Mouse (Mus musculus) limb, embryonic 14.5 days (tissue): ENCODE data around the gene Cox7a2l. TPM values are rescaled to one million over a fixed set of nuclear protein-coding genes. Genes with fewer than 3 reads are reported as not detected.
A peak's percentile ranks its signal among the peaks of the same experiment; 100 is the strongest.

Experiments used
- ATAC-seq: fragments of 200-750 bp; cut with Nextera tagmentation; 2 replicates; pipeline ENCODE4 v1.8.0; 2017; ENCODE audit warnings: low read depth, moderate number of reproducible peaks, moderate TSS enrichment; ENCODE audit not compliant: low FRiP score
- DNase-seq: peaks from one replicate; pipeline ENCODE4 v3.0.0-alpha.2; 2015; ENCODE audit warnings: low spot score
- H3K27ac ChIP-seq: fragments of 300-500 bp; sonication (generic); replicated peaks from 2 replicates; pipeline ENCODE4 v1.5.1; 2014; ENCODE audit warnings: low read depth, mild to moderate bottlenecking, low read length, moderate library complexity, mixed read lengths
- H3K27me3 ChIP-seq: fragments of 300-500 bp; sonication (generic); 2 replicates; pipeline ENCODE4 v1.6.1; 2014; ENCODE audit warnings: low read length, mixed read lengths; ENCODE audit not compliant: control insufficient read depth, insufficient read depth
- H3K36me3 ChIP-seq: fragments of 300-500 bp; sonication (generic); 2 replicates; pipeline ENCODE4 v1.6.1; 2014; ENCODE audit warnings: mild to moderate bottlenecking, low read length, moderate library complexity, mixed read lengths; ENCODE audit not compliant: control insufficient read depth, insufficient read depth
- H3K4me1 ChIP-seq: fragments of 300-500 bp; sonication (generic); 2 replicates; pipeline ENCODE4 v1.6.1; 2014; ENCODE audit warnings: antibody characterized with exemption, low read length, mixed read lengths; ENCODE audit not compliant: control insufficient read depth, insufficient read depth
- H3K4me2 ChIP-seq: fragments of 300-500 bp; sonication (generic); replicated peaks from 2 replicates; pipeline ENCODE4 v1.6.1; 2014; ENCODE audit warnings: low read depth, mild to moderate bottlenecking, low read length, moderate library complexity; ENCODE audit not compliant: severe bottlenecking
- H3K4me3 ChIP-seq: fragments of 300-500 bp; sonication (generic); replicated peaks from 2 replicates; pipeline ENCODE4 v1.5.1; 2014; ENCODE audit warnings: low read length
- H3K9ac ChIP-seq: fragments of 300-500 bp; sonication (generic); 2 replicates; pipeline ENCODE4 v1.6.1; 2014; ENCODE audit warnings: mild to moderate bottlenecking, low read depth, low read length, moderate library complexity; ENCODE audit not compliant: severe bottlenecking
- H3K9me3 ChIP-seq: fragments of 300-500 bp; sonication (generic); 2 replicates; pipeline ENCODE4 v1.6.1; 2016; ENCODE audit warnings: low read length; ENCODE audit not compliant: control insufficient read depth
- POLR2A ChIP-seq: fragments of 200-500 bp; IDR thresholded peaks from 2 replicates; pipeline ENCODE4 v1.8.0; 2012; ENCODE audit warnings: inconsistent platforms, mild to moderate bottlenecking, moderate library complexity, borderline replicate concordance; ENCODE audit not compliant: insufficient read depth, insufficient read length; ENCODE audit errors: extremely low read depth
- WGBS: fragments of 180-500 bp; shearing (Covaris S2); extraction: QIAGEN DNeasy Blood & Tissue Kit; methylation state at CpG from one replicate; pipeline ENCODE4 v1.1.7; 2014; 5-methylcytosine and 5-hydroxymethylcytosine counted together
- polyA plus RNA-seq, 2 experiments: library from polyadenylated mRNA; depleted of rRNA in 1 of 2; stranded (reverse) in 1 of 2; unstranded in 1 of 2; fragments of >200 nt; fragmentation: Nextera tagmentation in 1 of 2; extraction: Ambion mirVana in 1 of 2; gene quantifications; 2 replicates each; pipeline versions ENCODE4 v1.2.1 to v1.2.3; 2012 to 2014

Cox7a2l gene
- polyA plus RNA-seq, 2 experiments = 185 to 195 TPM

DNA sequence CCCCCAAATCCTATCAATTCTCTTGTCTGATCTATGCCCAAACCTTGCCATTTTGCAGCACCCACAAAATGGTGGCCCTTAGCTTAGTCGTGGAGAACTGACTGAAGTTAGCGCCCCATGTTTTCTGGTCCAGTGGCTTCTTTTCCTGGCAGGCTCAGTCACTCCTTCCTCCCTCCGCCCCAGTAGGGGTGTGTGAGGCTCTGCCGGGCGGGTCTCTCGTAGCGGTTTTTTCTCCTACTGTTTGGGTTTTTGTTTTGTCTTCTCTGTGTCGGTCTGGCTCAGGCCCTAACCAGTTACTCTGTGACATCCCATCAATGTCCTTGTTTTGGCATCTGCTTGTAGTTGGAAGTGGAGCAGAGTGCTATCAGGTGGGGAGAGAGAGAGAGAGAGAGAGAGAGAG lies 8.5 kb upstream of the Cox7a2l start:
- no peak for DNase-seq
- H3K9me3 ChIP-seq = no peaks in the 10 kb centered on the region
- no peaks in the 10 kb centered on the region for H3K36me3 ChIP-seq
- H3K9ac ChIP-seq = no peak overlapping the region
- 18% methylated on average over 8 of the region's 8 CpGs for WGBS
- H3K4me2 ChIP-seq = no peak overlapping the region
- H3K4me1 ChIP-seq = peaks cover 18% of the 10 kb centered on the region
- H3K27me3 ChIP-seq = no peaks in the 10 kb centered on the region
- no peak overlapping the region for H3K27ac ChIP-seq
- ATAC-seq = no peak
- no peak for TF ChIP-seq POLR2A
- no peak overlapping the region for H3K4me3 ChIP-seq

- Histone ChIP-seq H3K4me1 (peaks cover 18% of the 10 kb centered on the region), H3K4me2 (no peak overlapping the region), H3K27me3 (no peaks in the 10 kb centered on the region), H3K9me3 (no peaks in the 10 kb centered on the region), H3K9ac (no peak overlapping the region), H3K27ac (no peak overlapping the region), H3K36me3 (no peaks in the 10 kb centered on the region), H3K4me3 (no peak overlapping the region)
- DNase-seq (no peak), ATAC-seq (no peak)
- WGBS = 49% methylated on average over 7 of the region's 7 CpGs
- no peak for TF ChIP-seq POLR2A
Observed at GRCm38 (mm10) chr17:83524753-83525152, 7.6 kb upstream of the Cox7a2l start.

- H3K9me3 ChIP-seq = no peaks in the 10 kb centered on the region
- peaks cover 16% of the 10 kb centered on the region for H3K4me1 ChIP-seq
- no peak overlapping the region for H3K4me2 ChIP-seq
- H3K27ac ChIP-seq = no peak overlapping the region
- no peaks in the 10 kb centered on the region for H3K36me3 ChIP-seq
- no peak for DNase-seq
- no peak overlapping the region for H3K9ac ChIP-seq
- WGBS = 62% methylated on average over 7 of the region's 7 CpGs
- H3K27me3 ChIP-seq = no peaks in the 10 kb centered on the region
- no peak overlapping the region for H3K4me3 ChIP-seq
- no peak for ATAC-seq
- TF ChIP-seq POLR2A = no peak
Observed at GRCm38 (mm10) chr17:83522590-83523379, 5.7 kb upstream of the Cox7a2l start.

- H3K36me3 ChIP-seq = no peaks in the 10 kb centered on the region
- no peak for TF ChIP-seq POLR2A
- peaks cover 8% of the 10 kb centered on the region; the same call in 1 of the 2 replicates for H3K4me1 ChIP-seq
- ATAC-seq (no peak), DNase-seq (no peak)
- no peak overlapping the region for H3K27ac ChIP-seq
- 88% methylated on average over 4 of the region's 4 CpGs for WGBS
- H3K9ac ChIP-seq = no peak overlapping the region
- H3K27me3 ChIP-seq = no peaks in the 10 kb centered on the region
- no peak overlapping the region for H3K4me3 ChIP-seq
- H3K4me2 ChIP-seq = no peak overlapping the region
- H3K9me3 ChIP-seq = no peaks in the 10 kb centered on the region
Observed at GRCm38 (mm10) chr17:83521881-83522280, 4.8 kb upstream of the Cox7a2l start.

- H3K27ac ChIP-seq = peak overlapping the region; percentile 78
- H3K9ac ChIP-seq = peak overlapping the region; percentile 89
- H3K36me3 ChIP-seq = no peaks in the 10 kb centered on the region
- H3K9me3 ChIP-seq = no peaks in the 10 kb centered on the region
- peak; percentile 96 for DNase-seq
- ATAC-seq = peak; percentile 99
- H3K4me3 ChIP-seq = peak overlapping the region; percentile 73
- 0 out of 2 replicates have a peak, but pooled peaks have one; percentile 34 for TF ChIP-seq POLR2A
- no peaks in the 10 kb centered on the region for H3K27me3 ChIP-seq
- peak overlapping the region; percentile 88 for H3K4me2 ChIP-seq
- peaks cover 11% of the 10 kb centered on the region for H3K4me1 ChIP-seq
- WGBS = under 1% methylated on average over 33 of the region's 33 CpGs
Observed at GRCm38 (mm10) chr17:83514213-83514701, 2.9 kb downstream of the Cox7a2l start.
